Mouse (Mus musculus): ENCODE data around the gene Olfr1008.
"Not testable (repeated sequence)": the region's sequence is repeated elsewhere in the genome, so short reads cannot be mapped to it uniquely, and the experiment has no call there.

Olfr1008 gene

DNA sequence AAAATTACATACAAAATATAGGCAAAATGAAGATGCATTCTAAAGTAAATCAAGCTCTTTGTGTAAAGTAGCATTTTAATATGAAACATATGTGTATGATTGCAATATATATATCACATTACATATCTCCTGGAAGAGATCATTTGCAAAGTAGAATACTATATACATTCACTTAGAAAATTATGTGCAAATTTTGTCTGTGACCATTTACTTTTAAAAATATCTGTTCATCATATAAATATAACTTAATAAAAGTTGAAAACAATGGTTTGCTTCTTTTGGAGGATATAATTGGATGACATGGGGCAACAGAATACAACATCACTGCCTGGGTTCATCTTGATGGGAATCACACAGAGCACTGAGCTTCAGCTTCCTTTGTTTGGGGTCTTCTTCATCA lies at the start of gene Olfr1008:
Gene Olfr1008 (plus strand): TSS at position 301 of the 400 bp plus-strand sequence.
- Histone ChIP-seq H3K9me3 (ENCODE audit: low read length) (peaks cover 25% of the 10 kb centered on the region), H3K27me3 (ENCODE audit: insufficient read depth, low read length) (no peaks in the 10 kb centered on the region), H3K4me3 (replicated peaks; ENCODE audit: low read length) (no peak within 1 kb of the TSS), H3K36me3 (ENCODE audit: insufficient read depth, low read length) (no peaks in the 10 kb centered on the region), H3K4me1 (replicated peaks; ENCODE audit: low read depth, low read length) (no peaks in the 10 kb centered on the region)
- TF ChIP-seq NANOG (IDR thresholded peaks at IDR 0.05; ENCODE audit: borderline replicate concordance, low read length), result no peak
- TF ChIP-seq POU5F1 (IDR thresholded peaks at IDR 0.05; ENCODE audit: borderline replicate concordance, low read length), result no peak
- TF ChIP-seq CTCF (conservative IDR thresholded peaks at IDR 0.05; ENCODE audit: low read length), result no peak

DNA sequence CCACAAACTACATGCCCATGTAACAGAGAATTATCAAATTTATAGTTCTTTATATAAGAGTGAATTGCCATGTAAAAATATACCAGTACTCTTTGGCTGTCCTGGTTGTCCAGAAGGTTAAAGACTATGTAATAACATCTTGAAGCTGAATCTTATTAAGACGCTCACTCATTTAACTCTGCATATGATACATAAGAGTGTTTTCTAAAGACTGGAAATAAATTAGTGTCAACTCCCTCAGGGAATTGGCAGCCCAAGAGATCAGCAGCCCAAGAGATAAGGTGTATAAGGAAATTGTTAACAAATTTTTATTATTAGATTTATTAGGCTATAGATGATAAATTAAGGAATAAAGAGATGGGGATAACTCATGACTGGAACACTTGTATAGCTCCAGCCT lies 38.6 kb upstream of the Olfr1008 start, which contains the start of gene Olfr1002:
Gene Olfr1002 (minus strand): TSS at position 101 of the 400 bp plus-strand sequence.
- TF ChIP-seq NANOG (IDR thresholded peaks at IDR 0.05; ENCODE audit: borderline replicate concordance, low read length), result no peak
- TF ChIP-seq POU5F1 (IDR thresholded peaks at IDR 0.05; ENCODE audit: borderline replicate concordance, low read length), result no peak
- TF ChIP-seq CTCF (conservative IDR thresholded peaks at IDR 0.05; ENCODE audit: low read length), result no peak
- H3K36me3 ChIP-seq (ENCODE audit: insufficient read depth, low read length), result no peaks in the 10 kb centered on the region
- H3K27me3 ChIP-seq (ENCODE audit: insufficient read depth, low read length), result no peaks in the 10 kb centered on the region

DNA sequence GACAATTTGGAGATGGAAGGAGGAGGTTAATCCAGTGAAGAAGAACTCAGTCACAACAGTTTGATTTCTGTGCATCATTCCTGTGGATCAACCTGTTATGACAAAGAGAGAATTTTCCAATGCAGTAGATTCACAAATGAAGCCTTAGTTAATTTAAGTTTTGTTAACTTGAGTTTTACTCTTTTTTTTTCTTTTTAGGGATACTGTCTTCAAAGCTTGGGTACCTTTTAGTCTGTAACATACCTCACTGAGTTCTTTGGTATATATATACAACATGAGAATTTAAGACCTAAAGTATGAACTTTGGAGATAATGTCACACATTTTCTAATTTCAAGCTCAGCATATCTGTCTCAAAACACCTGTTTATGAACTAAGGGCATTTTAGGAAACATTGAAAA lies 24.9 kb upstream of the Olfr1008 start, which contains the start of gene Olfr154:
Gene Olfr154 (minus strand): TSS at position 101 of the 400 bp plus-strand sequence.
- H3K36me3 ChIP-seq (ENCODE audit: insufficient read depth, low read length); H3K9me3 ChIP-seq (ENCODE audit: low read length); H3K4me1 ChIP-seq (replicated peaks; ENCODE audit: low read depth, low read length); H3K27me3 ChIP-seq (ENCODE audit: insufficient read depth, low read length); H3K4me3 ChIP-seq (replicated peaks; ENCODE audit: low read length): not testable (repeated sequence)

More for the DNA sequence above, 38.6 kb upstream of the Olfr1008 start, which contains the start of gene Olfr1002:
- H3K9me3 ChIP-seq (ENCODE audit: low read length), result no peaks in the 10 kb centered on the region
- no peak within 1 kb of the TSS for H3K4me3 ChIP-seq (replicated peaks; ENCODE audit: low read length)
- H3K4me1 ChIP-seq (replicated peaks; ENCODE audit: low read depth, low read length), result no peaks in the 10 kb centered on the region

DNA sequence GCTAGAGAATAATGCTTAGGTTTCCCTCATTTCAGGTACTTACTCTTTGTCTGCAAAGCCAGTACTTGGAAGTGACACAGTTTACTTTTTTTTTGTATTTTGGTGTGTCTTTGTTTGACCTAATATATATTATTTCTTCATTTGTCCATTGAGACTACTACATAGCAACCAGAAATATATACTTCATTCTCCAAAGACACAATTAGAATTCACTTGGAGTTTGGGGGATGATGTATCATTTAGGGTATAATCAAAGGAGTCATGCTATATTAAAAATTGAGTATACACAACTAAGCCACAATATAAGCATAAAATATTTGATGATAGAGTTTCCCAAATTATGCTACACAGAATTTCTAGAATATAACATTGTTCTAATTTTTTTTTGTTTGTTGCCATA lies 10.6 kb upstream of the Olfr1008 start, which contains the start of gene Olfr1006:
Gene Olfr1006 (minus strand): TSS at position 101 of the 400 bp plus-strand sequence.
- H3K9me3 ChIP-seq (ENCODE audit: low read length), result no peaks in the 10 kb centered on the region
- no peak within 1 kb of the TSS for H3K4me3 ChIP-seq (replicated peaks; ENCODE audit: low read length)
- TF ChIP-seq NANOG (IDR thresholded peaks at IDR 0.05; ENCODE audit: borderline replicate concordance, low read length) (no peak), CTCF (conservative IDR thresholded peaks at IDR 0.05; ENCODE audit: low read length) (no peak)
- no peaks in the 10 kb centered on the region for H3K36me3 ChIP-seq (ENCODE audit: insufficient read depth, low read length)
- H3K27me3 ChIP-seq (ENCODE audit: insufficient read depth, low read length), result no peaks in the 10 kb centered on the region
- no peaks in the 10 kb centered on the region for H3K4me1 ChIP-seq (replicated peaks; ENCODE audit: low read depth, low read length)

DNA sequence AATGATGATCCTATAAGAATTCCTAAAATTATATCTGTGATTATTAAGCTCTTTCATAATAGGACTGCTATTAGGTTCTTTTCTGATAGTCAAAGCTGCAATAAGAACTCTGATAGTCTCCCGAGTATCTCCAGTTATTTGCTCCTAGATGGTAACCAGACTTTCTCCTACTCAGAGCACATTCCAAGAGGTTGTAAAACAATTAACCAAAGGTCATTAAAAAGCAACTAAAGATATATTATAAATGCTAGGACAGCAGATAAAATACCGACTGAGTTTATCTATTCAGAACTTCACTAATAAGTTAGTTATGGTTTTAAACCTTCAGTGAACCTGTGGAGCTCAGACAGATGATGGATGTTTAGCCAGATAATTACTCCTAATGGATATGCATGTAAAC lies 21.4 kb downstream of the Olfr1008 start:
- not testable (repeated sequence) for H3K27me3 ChIP-seq (ENCODE audit: insufficient read depth, low read length); H3K4me1 ChIP-seq (replicated peaks; ENCODE audit: low read depth, low read length); H3K36me3 ChIP-seq (ENCODE audit: insufficient read depth, low read length); H3K4me3 ChIP-seq (replicated peaks; ENCODE audit: low read length)
- peaks cover 15% of the 10 kb centered on the region for H3K9me3 ChIP-seq (ENCODE audit: low read length)

DNA sequence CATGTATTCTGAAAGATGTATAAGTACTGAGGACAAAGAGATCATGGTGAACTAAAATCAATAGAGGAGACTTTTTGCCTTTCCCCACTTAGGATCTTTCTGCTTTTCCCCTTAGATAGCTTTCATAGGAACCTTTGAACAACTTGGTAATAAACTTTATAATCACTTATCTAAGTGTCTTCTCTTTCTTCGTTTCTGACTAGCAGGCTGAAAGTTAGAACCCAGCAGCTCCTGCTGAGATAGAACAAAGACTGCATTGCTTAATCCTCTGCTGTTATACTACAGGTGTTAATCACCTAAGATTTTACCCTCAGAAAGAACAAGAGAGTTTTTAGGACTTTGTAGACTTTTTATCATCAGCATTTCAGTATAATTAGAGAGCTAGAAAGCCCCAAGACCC lies 21.9 kb downstream of the Olfr1008 start:
- H3K4me3 ChIP-seq (replicated peaks; ENCODE audit: low read length), result no peak overlapping the region
- TF ChIP-seq NANOG (IDR thresholded peaks at IDR 0.05; ENCODE audit: borderline replicate concordance, low read length) (no peak), POU5F1 (IDR thresholded peaks at IDR 0.05; ENCODE audit: borderline replicate concordance, low read length) (no peak), CTCF (conservative IDR thresholded peaks at IDR 0.05; ENCODE audit: low read length) (no peak)

DNA sequence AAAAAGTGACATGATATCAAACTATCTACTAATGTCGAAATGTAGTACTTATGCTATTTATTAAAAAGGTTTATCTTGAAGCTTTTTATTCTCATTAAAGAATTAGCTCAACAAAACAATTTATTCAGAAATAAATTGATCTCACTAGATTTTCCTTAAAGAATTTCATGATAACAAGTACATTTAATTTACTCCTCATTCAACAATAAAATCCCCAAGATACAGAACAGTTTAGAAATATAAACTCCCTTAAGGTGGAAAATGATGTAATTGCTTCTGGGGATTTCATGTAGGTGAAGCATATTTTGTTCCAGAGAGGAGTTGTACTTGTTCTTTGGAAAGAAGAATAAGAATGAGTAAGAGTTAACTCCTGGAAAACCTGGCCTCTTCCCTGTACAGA lies 25.9 kb downstream of the Olfr1008 start, which contains the start of gene Olfr1009:
Gene Olfr1009 (plus strand): TSS at position 301 of the 400 bp plus-strand sequence.
- no peaks in the 10 kb centered on the region for H3K27me3 ChIP-seq (ENCODE audit: insufficient read depth, low read length)
- TF ChIP-seq NANOG (IDR thresholded peaks at IDR 0.05; ENCODE audit: borderline replicate concordance, low read length) (no peak), POU5F1 (IDR thresholded peaks at IDR 0.05; ENCODE audit: borderline replicate concordance, low read length) (no peak), CTCF (conservative IDR thresholded peaks at IDR 0.05; ENCODE audit: low read length) (no peak)
- H3K4me1 ChIP-seq (replicated peaks; ENCODE audit: low read depth, low read length), result no peaks in the 10 kb centered on the region
- peaks cover 4% of the 10 kb centered on the region; the same call in 1 of the 2 replicates for H3K9me3 ChIP-seq (ENCODE audit: low read length)
- no peak within 1 kb of the TSS for H3K4me3 ChIP-seq (replicated peaks; ENCODE audit: low read length)
- H3K36me3 ChIP-seq (ENCODE audit: insufficient read depth, low read length), result no peaks in the 10 kb centered on the region

More for the DNA sequence above, 21.9 kb downstream of the Olfr1008 start:
- no peaks in the 10 kb centered on the region for H3K36me3 ChIP-seq (ENCODE audit: insufficient read depth, low read length)
- H3K4me1 ChIP-seq (replicated peaks; ENCODE audit: low read depth, low read length), result no peaks in the 10 kb centered on the region
- H3K27me3 ChIP-seq (ENCODE audit: insufficient read depth, low read length), result no peaks in the 10 kb centered on the region
- peaks cover 13% of the 10 kb centered on the region for H3K9me3 ChIP-seq (ENCODE audit: low read length)

DNA sequence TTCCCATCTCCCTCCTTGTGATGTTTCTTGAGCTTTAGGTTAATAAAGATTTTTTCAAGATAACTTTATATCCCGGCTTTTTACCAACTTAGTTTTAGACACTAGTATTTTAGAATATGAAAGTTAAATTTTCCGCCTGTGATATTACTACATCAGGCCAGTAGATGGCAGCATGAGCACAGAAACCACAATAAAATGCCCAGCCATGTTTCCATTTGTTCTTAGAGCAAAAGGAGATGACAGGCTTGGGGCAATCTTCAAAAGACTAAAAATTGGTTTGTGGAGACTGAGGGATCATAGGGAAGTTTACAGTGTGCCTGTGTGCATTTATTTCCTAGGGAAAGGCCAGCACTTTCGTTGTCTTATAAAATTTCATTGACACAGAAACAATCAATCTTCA lies 36.6 kb downstream of the Olfr1008 start:
- H3K36me3 ChIP-seq (ENCODE audit: insufficient read depth, low read length), result no peaks in the 10 kb centered on the region
- no peak overlapping the region for H3K4me3 ChIP-seq (replicated peaks; ENCODE audit: low read length)
- TF ChIP-seq CTCF (conservative IDR thresholded peaks at IDR 0.05; ENCODE audit: low read length) (peak; percentile 66), POU5F1 (IDR thresholded peaks at IDR 0.05; ENCODE audit: borderline replicate concordance, low read length) (no peak), NANOG (IDR thresholded peaks at IDR 0.05; ENCODE audit: borderline replicate concordance, low read length) (no peak)
- H3K27me3 ChIP-seq (ENCODE audit: insufficient read depth, low read length), result no peaks in the 10 kb centered on the region
- H3K9me3 ChIP-seq (ENCODE audit: low read length), result no peaks in the 10 kb centered on the region
- no peaks in the 10 kb centered on the region for H3K4me1 ChIP-seq (replicated peaks; ENCODE audit: low read depth, low read length)

Measured in E14TG2a.4 (cell line).